Mouse (Mus musculus) heart, embryonic 14.5 days (tissue): ENCODE measurements around the gene Cela2a. TPM values are rescaled to one million over a fixed set of nuclear protein-coding genes. Genes with fewer than 3 reads are reported as not detected.

Experiments used
- ATAC-seq: fragments of 200-750 bp; cut with Nextera tagmentation; 2 replicates; pipeline ENCODE4 v1.8.0; 2017; ENCODE audit warnings: low read depth, moderate TSS enrichment; ENCODE audit not compliant: insufficient number of reproducible peaks, insufficient read depth, low FRiP score
- H3K27ac ChIP-seq, 2 experiments: fragments of 200-500 bp in 1 of 2; fragments of 300-500 bp in 1 of 2; sonication (generic) in 1 of 2; replicated peaks in 1 of 2; 2 replicates each; pipeline ENCODE4 v1.5.1; 2012 to 2014; ENCODE audit warnings: low read depth in 2 of 2, low read length in 2 of 2, control low read depth in 1 of 2, mild to moderate bottlenecking in 1 of 2, mixed read lengths in 1 of 2; ENCODE audit not compliant: control insufficient read depth in 1 of 2, insufficient read depth in 1 of 2
- H3K27me3 ChIP-seq: fragments of 300-500 bp; sonication (generic); 2 replicates; pipeline ENCODE4 v1.6.1; 2014; ENCODE audit warnings: mild to moderate bottlenecking, low read length, control low read depth; ENCODE audit not compliant: control insufficient read depth, insufficient read depth
- H3K36me3 ChIP-seq: fragments of 300-500 bp; sonication (generic); 2 replicates; pipeline ENCODE4 v1.6.1; 2014; ENCODE audit warnings: mild to moderate bottlenecking, control low read depth, low read length, mixed read lengths; ENCODE audit not compliant: control insufficient read depth, insufficient read depth
- H3K4me1 ChIP-seq, 2 experiments: fragments of 200-500 bp in 1 of 2; fragments of 300-500 bp in 1 of 2; sonication (generic) in 1 of 2; 2 replicates each; pipeline ENCODE4 v1.6.1; 2012 to 2014; ENCODE audit warnings: low read length in 2 of 2, control low read depth in 1 of 2, mixed read lengths in 1 of 2; ENCODE audit not compliant: control insufficient read depth in 2 of 2, insufficient read depth in 2 of 2
- H3K4me2 ChIP-seq: fragments of 300-500 bp; sonication (generic); 2 replicates; pipeline ENCODE4 v1.6.1; 2014; ENCODE audit warnings: mild to moderate bottlenecking, low read length
- H3K4me3 ChIP-seq, 2 experiments: fragments of 200-500 bp in 1 of 2; fragments of 300-500 bp in 1 of 2; sonication (generic) in 1 of 2; 2 replicates each; pipeline ENCODE4 v1.5.1; 2012 to 2014; ENCODE audit warnings: low read length in 2 of 2, mild to moderate bottlenecking in 2 of 2, control low read depth in 1 of 2, low read depth in 1 of 2, moderate library complexity in 1 of 2; ENCODE audit not compliant: control insufficient read depth in 1 of 2, insufficient read depth in 1 of 2
- H3K9ac ChIP-seq: fragments of 300-500 bp; sonication (generic); 2 replicates; pipeline ENCODE4 v1.6.1; 2014; ENCODE audit warnings: mild to moderate bottlenecking, low read length
- H3K9me3 ChIP-seq: fragments of 300-500 bp; sonication (generic); 2 replicates; pipeline ENCODE4 v1.6.1; 2016; ENCODE audit warnings: low read length, control low read depth; ENCODE audit not compliant: control insufficient read depth
- WGBS: fragments of 180-500 bp; shearing (Covaris S2); extraction: QIAGEN DNeasy Blood & Tissue Kit; methylation state at CpG from one replicate; pipeline ENCODE4 v1.1.7; 2014; 5-methylcytosine and 5-hydroxymethylcytosine counted together
- polyA plus RNA-seq: library from polyadenylated mRNA; unstranded; fragments of >200 nt; fragmentation: Nextera tagmentation; extraction: Ambion mirVana; gene quantifications from 2 replicates; pipeline ENCODE4 v1.2.1, GENCODE M21; 2014

The Cela2a gene
- polyA plus RNA-seq, 1 experiment from 2014 or later = not detected

- H3K9me3 ChIP-seq = no peaks in the 10 kb centered on the region
- no peak overlapping the region for H3K4me2 ChIP-seq
- H3K4me1 ChIP-seq = peaks cover 8 to 12% of the 10 kb centered on the region in 2 experiments; a peak in 3 of 4 replicates
- H3K9ac ChIP-seq = no peak overlapping the region
- H3K27me3 ChIP-seq = no peaks in the 10 kb centered on the region
- no peak overlapping the region for H3K27ac ChIP-seq
- ATAC-seq = no peak
- H3K36me3 ChIP-seq = no peaks in the 10 kb centered on the region
- no peak overlapping the region for H3K4me3 ChIP-seq
- WGBS = 88% methylated on average over 2 of the region's 2 CpGs
Observed at GRCm38 (mm10) chr4:141827401-141827800, 1.4 kb upstream of the Cela2a start.

DNA sequence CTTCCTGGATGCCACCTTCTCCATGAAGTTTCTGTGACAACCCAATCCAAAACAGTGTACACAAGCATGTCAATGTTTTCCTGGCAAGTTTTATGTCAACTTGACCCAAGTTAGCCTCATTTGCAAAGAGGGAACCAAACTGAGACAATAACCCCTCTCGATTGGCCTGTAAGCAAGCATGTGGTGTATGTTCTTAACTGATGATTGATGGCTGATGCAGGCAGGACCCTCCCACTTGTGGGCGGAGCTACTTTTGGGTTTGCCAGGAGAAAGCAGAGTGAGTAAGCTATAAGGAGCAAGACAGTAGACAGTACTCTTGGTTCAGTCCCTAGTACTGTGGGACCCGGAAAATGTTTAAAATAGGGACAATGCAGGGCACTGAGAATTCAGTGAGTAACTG, 3.0 kb downstream of the Cela2a start:
- no peak overlapping the region for H3K4me2 ChIP-seq
- no peak overlapping the region for H3K4me3 ChIP-seq

GRCm38 (mm10) chr4:141822089-141822488, 3.9 kb downstream of the Cela2a start:
- Histone ChIP-seq H3K27ac (no peak overlapping the region), H3K4me3 (no peak overlapping the region), H3K27me3 (no peaks in the 10 kb centered on the region), H3K4me1 (peaks cover 4 to 7% of the 10 kb centered on the region in 2 experiments; a peak in 3 of 4 replicates), H3K36me3 (no peaks in the 10 kb centered on the region), H3K9ac (no peak overlapping the region), H3K4me2 (no peak overlapping the region), H3K9me3 (no peaks in the 10 kb centered on the region)
- no peak for ATAC-seq
- WGBS = 72% methylated on average over 10 of the region's 10 CpGs

More for the DNA sequence above, 3.0 kb downstream of the Cela2a start:
- no peaks in the 10 kb centered on the region for H3K27me3 ChIP-seq
- H3K36me3 ChIP-seq = no peaks in the 10 kb centered on the region
- WGBS = 55% methylated on average over 3 of the region's 3 CpGs
- no peak overlapping the region for H3K27ac ChIP-seq
- H3K9ac ChIP-seq = no peak overlapping the region
- no peak for ATAC-seq
- H3K4me1 ChIP-seq = peaks cover 7 to 14% of the 10 kb centered on the region in 2 experiments
- no peaks in the 10 kb centered on the region for H3K9me3 ChIP-seq

GRCm38 (mm10) chr4:141821178-141821577, 4.8 kb downstream of the Cela2a start:
- Histone ChIP-seq H3K4me2 (no peak overlapping the region), H3K36me3 (no peaks in the 10 kb centered on the region), H3K4me1 (peaks cover 4 to 7% of the 10 kb centered on the region in 2 experiments; a peak in 3 of 4 replicates), H3K9ac (no peak overlapping the region), H3K9me3 (no peaks in the 10 kb centered on the region), H3K4me3 (no peak overlapping the region), H3K27me3 (no peaks in the 10 kb centered on the region), H3K27ac (no peak overlapping the region)
- 13% methylated on average over 3 of the region's 3 CpGs for WGBS
- no peak for ATAC-seq

DNA sequence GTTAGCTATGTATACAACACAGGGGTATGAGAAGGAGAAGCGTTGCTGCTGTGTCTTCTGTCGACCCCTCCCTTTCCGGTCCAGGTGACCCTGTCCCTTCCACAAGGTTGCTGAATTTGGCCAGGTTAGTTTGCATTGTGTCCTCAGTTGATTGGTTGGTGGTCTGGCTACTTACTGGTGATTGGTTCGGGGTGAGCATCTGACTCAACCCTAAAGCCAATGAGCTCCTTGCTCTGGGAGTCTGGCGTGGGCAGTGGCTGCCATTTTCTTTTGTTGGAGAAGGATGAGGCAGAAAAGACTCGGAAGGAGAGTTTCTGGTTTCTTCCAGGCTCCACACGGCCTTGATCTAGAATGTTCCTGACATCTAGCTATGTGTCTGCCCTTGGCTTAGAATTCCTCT, 6.6 kb downstream of the Cela2a start:
- Histone ChIP-seq H3K9ac (no peak overlapping the region), H3K27me3 (no peaks in the 10 kb centered on the region), H3K9me3 (no peaks in the 10 kb centered on the region), H3K27ac (no peak overlapping the region), H3K4me2 (no peak overlapping the region), H3K36me3 (peaks cover 14% of the 10 kb centered on the region), H3K4me3 (no peak overlapping the region), H3K4me1 (peaks cover 4 to 7% of the 10 kb centered on the region in 2 experiments; a peak in 3 of 4 replicates)
- WGBS = 92% methylated on average over 7 of the region's 7 CpGs
- ATAC-seq = no peak

- no peak overlapping the region for H3K4me3 ChIP-seq
- ATAC-seq = no peak
- no peak overlapping the region for H3K27ac ChIP-seq
- no peaks in the 10 kb centered on the region for H3K27me3 ChIP-seq
- peaks cover 18% of the 10 kb centered on the region for H3K36me3 ChIP-seq
- H3K9me3 ChIP-seq = no peaks in the 10 kb centered on the region
- H3K4me1 ChIP-seq = peaks cover 4 to 7% of the 10 kb centered on the region in 2 experiments; a peak in 3 of 4 replicates
- 76% methylated on average over 13 of the region's 13 CpGs for WGBS
- H3K4me2 ChIP-seq = no peak overlapping the region
- no peak overlapping the region for H3K9ac ChIP-seq
Observed at GRCm38 (mm10) chr4:141818861-141819260, 7.1 kb downstream of the Cela2a start.

DNA sequence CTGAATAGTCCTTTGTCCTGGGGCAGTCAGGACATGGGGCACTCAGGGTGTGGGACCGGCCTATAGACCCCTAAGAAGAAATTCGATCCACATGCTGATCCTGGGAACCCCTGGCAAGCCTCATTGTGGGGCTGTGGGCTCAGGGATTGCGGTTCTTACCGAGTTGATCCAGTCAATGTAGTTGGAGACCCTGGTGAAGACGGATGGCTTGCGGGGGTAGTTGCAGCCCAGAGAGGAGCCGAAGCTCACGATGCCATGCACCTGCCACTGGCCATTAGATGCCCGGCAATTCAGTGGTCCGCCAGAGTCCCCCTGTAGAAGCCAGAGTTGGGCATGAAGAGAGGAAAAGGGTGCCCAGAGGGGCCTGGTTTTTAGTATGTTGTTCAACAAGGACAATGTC, 8.3 kb downstream of the Cela2a start:
- no peak for ATAC-seq
- Histone ChIP-seq H3K9ac (no peak overlapping the region), H3K36me3 (peaks cover 30% of the 10 kb centered on the region), H3K4me3 (no peak overlapping the region), H3K4me2 (no peak overlapping the region), H3K27ac (no peak overlapping the region), H3K9me3 (no peaks in the 10 kb centered on the region), H3K4me1 (peaks cover 4 to 7% of the 10 kb centered on the region in 2 experiments; a peak in 3 of 4 replicates), H3K27me3 (no peaks in the 10 kb centered on the region)
- 80% methylated on average over 10 of the region's 10 CpGs for WGBS
